Mouse (Mus musculus) bone marrow macrophage, adult 2 months (primary cell): ENCODE data around the gene Tas2r134.

Source experiments
- CTCF ChIP-seq: IDR thresholded peaks from 2 replicates; pipeline ENCODE4 v1.5.1; 2012; ENCODE audit warnings: low read depth, mild to moderate bottlenecking, low read length, moderate library complexity
- POLR2A ChIP-seq: IDR thresholded peaks from 2 replicates; pipeline ENCODE4 v1.6.1; 2012; ENCODE audit warnings: mild to moderate bottlenecking, low read depth, low read length, borderline replicate concordance

DNA sequence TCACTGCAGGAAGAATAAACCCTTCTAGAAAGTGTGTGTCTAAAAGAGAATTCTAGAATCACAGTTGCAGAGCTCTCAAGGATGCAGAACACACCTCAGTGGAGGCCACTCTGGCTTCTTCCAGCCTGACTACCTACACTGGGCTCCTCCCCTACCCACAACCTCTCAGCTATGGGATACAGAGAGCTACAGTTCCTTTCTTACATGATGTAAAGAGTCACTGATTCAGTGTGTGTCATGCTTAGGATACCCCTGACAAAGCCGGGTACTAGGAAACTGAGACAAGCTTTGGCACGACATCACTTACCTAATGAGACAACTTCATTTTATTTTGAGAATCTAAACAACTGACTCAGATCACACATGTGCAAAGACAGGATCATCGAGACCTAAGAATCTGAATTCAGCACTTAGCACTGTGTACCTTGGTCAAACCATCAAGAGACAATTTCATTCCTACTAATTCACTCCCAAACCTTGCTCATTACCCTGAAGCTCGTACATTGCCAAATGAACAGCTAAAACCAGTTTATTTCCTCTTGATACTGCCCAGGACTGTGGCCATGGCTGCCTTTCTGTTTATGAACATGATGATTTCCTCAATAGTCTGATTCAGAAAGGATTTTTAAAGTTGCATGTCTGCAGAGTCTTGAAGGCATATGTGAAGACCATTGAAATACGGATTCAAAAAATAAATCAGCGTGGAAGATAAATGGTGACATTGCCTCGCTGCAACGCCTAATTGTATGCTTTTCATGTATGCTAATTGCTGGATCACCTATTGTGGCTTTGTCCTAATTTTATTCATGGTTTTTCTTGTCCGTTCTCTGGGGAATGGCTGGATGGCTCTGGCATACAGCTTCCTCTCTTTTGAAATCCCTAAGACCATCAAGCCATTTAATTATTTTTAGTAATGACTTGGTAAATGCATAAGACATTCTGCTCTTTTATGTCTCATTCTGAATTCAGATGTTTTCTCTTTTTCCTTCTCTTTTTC, 43.0 kb upstream of the Tas2r134 start:
- TF ChIP-seq CTCF: no peak
- TF ChIP-seq POLR2A: no peak
